Mouse (Mus musculus): Measurements from ENCODE around the gene Kctd12b. TPM values are rescaled to one million over a fixed set of nuclear protein-coding genes. Genes with fewer than 3 reads are reported as not detected.

The Kctd12b gene
- 1.0 and 1.4 TPM in 2 replicates for polyA plus RNA-seq (2012; rRNA removed)

DNA sequence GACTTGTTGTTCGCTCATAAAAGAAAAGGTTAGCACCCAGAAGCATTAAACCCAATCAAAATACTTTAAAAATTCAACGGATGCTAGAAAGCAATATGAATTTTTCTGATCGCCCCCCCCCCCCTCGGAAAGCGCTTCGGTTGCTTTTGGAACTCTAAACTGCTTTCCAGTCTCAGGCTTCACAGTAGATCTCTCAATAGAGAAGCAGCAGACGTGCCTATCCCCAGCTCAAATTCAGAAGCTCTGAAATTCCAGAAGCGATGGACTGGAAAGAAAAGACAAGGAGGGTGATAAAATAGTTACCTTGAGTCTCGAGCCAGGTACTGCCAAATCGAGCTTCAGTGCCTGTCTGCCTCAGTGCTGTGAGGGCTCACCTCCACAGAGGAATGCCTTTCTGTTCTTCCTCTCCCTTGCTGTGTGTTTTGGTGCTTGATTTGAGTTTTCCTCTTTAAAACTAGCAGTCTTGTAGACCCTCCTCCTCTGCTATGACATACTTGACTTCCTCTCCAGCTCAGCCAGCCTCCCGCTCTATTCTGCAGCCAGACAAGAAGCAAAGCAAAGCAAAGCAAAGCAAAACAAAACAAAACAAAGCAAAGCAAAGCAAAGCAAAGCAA, at the start of gene Kctd12b:
Kctd12b (minus strand) TSS at position 610 of the 614 bp plus-strand sequence.
- Histone ChIP-seq H3K4me3 (ENCODE audit: control insufficient read depth, insufficient read depth, low read length) (peak within 1 kb of the TSS; percentile 34; the same call in 1 of the 2 replicates), H3K4me1 (replicated peaks; ENCODE audit: control insufficient read depth, insufficient read depth, low read length) (no peaks in the 10 kb centered on the region; the same call in 1 of the 2 replicates), H3K27me3 (ENCODE audit: control insufficient read depth, insufficient read depth, low read length) (no peaks in the 10 kb centered on the region), H3K36me3 (ENCODE audit: control insufficient read depth, insufficient read depth, low read length) (no peaks in the 10 kb centered on the region), H3K27ac (ENCODE audit: control insufficient read depth, insufficient read depth, low read length) (peak within 1 kb of the TSS; percentile 45)
- 5% methylated on average over 11 of the region's 11 CpGs for WGBS
- DNase-seq: peak; percentile 3
- TF ChIP-seq POLR2A (IDR thresholded peaks at IDR 0.05; ENCODE audit: control insufficient read depth, extremely low read depth, insufficient read depth, low read length, poor library complexity) (no peak), CTCF (IDR thresholded peaks at IDR 0.05; ENCODE audit: borderline replicate concordance, control insufficient read depth, extremely low read depth, insufficient read depth, low read length, poor library complexity) (no peak)

- no peak for DNase-seq
- H3K27ac ChIP-seq (ENCODE audit: control insufficient read depth, insufficient read depth, low read length): no peak overlapping the region
- no peaks in the 10 kb centered on the region for H3K27me3 ChIP-seq (ENCODE audit: control insufficient read depth, insufficient read depth, low read length)
- TF ChIP-seq POLR2A (IDR thresholded peaks at IDR 0.05; ENCODE audit: control insufficient read depth, extremely low read depth, insufficient read depth, low read length, poor library complexity): no peak
- no peak for TF ChIP-seq CTCF (IDR thresholded peaks at IDR 0.05; ENCODE audit: borderline replicate concordance, control insufficient read depth, extremely low read depth, insufficient read depth, low read length, poor library complexity)
- H3K4me1 ChIP-seq (replicated peaks; ENCODE audit: control insufficient read depth, insufficient read depth, low read length): no peaks in the 10 kb centered on the region
- 99% methylated on average over 3 of the region's 3 CpGs for WGBS
- H3K4me3 ChIP-seq (ENCODE audit: control insufficient read depth, insufficient read depth, low read length): no peak overlapping the region
- no peaks in the 10 kb centered on the region for H3K36me3 ChIP-seq (ENCODE audit: control insufficient read depth, insufficient read depth, low read length)
Measured at GRCm38 (mm10) chrX:153742493-153742892, 46.3 kb upstream of the Kctd12b start.

DNA sequence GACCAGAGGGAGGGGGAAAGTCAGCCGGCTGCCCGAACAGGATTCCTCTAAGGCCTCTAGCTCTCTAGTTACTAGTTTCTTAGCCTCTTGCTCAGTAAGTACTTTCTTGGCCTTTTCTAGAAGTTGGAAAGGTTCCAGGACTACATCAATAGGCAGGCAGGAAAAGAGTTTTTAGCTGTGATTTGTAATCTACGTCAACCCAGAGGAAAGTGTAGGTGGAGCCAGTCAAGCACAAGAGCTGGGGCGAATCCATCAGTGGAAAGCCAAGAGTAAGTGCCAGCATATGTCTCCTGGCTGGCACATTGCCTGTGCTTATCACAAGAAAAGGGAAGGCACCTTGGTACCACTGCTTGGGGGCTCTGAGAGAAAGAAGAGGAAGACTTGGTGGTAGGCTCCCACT, 39.5 kb upstream of the Kctd12b start:
- no peak for DNase-seq
- no peaks in the 10 kb centered on the region for H3K36me3 ChIP-seq (ENCODE audit: control insufficient read depth, insufficient read depth, low read length)
- no peak overlapping the region for H3K27ac ChIP-seq (ENCODE audit: control insufficient read depth, insufficient read depth, low read length)
- H3K27me3 ChIP-seq (ENCODE audit: control insufficient read depth, insufficient read depth, low read length): no peaks in the 10 kb centered on the region
- WGBS: 90% methylated on average over 4 of the region's 4 CpGs
- TF ChIP-seq POLR2A (IDR thresholded peaks at IDR 0.05; ENCODE audit: control insufficient read depth, extremely low read depth, insufficient read depth, low read length, poor library complexity): no peak
- H3K4me3 ChIP-seq (ENCODE audit: control insufficient read depth, insufficient read depth, low read length): no peak overlapping the region
- no peaks in the 10 kb centered on the region for H3K4me1 ChIP-seq (replicated peaks; ENCODE audit: control insufficient read depth, insufficient read depth, low read length)

- no peaks in the 10 kb centered on the region for H3K27me3 ChIP-seq (ENCODE audit: control insufficient read depth, insufficient read depth, low read length)
- H3K4me3 ChIP-seq (ENCODE audit: control insufficient read depth, insufficient read depth, low read length): no peak overlapping the region
- WGBS: 82% methylated on average over 3 of the region's 3 CpGs
- DNase-seq: no peak
- no peak for TF ChIP-seq CTCF (IDR thresholded peaks at IDR 0.05; ENCODE audit: borderline replicate concordance, control insufficient read depth, extremely low read depth, insufficient read depth, low read length, poor library complexity)
- TF ChIP-seq POLR2A (IDR thresholded peaks at IDR 0.05; ENCODE audit: control insufficient read depth, extremely low read depth, insufficient read depth, low read length, poor library complexity): no peak
- H3K36me3 ChIP-seq (ENCODE audit: control insufficient read depth, insufficient read depth, low read length): no peaks in the 10 kb centered on the region
- no peaks in the 10 kb centered on the region for H3K4me1 ChIP-seq (replicated peaks; ENCODE audit: control insufficient read depth, insufficient read depth, low read length)
- H3K27ac ChIP-seq (ENCODE audit: control insufficient read depth, insufficient read depth, low read length): no peak overlapping the region
Measured at GRCm38 (mm10) chrX:153724400-153724799, 28.2 kb upstream of the Kctd12b start.

DNA sequence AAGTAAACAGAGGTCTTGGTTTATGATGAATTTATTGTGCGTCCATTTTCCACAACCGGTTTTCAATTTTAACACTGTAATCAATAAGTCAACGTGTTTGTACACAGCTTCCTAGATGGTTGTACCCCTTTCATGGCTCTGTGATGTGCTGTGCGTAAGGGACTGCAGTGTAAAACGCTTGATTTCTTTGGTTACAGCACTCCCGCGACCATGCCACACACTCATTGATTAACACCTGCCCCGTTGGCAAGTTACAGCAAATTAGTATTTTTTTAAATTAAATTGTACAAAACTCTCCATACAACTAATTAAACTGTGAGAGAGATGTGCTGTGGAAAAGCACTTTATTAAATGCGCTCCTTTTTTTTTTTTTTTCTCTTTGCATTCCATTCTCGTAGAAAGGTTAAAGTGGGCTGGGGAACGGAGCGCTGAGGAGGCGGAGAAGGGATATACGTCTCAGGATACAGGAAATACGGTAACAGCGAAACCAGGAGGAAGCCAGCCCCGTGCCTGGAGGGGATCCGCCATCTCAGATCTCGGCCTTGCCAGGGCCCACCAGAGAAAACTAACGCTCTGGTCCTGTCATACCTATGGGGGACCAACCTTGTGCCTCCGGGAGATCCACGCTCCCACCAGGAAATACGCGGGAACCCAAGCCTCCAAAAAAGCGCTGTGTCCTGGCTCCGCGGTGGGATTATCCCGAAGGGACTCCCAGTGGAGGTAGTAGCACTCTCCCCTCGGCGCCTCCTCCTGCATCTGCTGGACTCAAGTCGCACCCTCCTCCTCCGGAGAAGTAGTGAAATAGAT, 27.1 kb upstream of the Kctd12b start, which contains the start of gene Nbdy:
Nbdy (plus strand) TSS at position 481 of the 807 bp plus-strand sequence.
- Histone ChIP-seq H3K27ac (ENCODE audit: control insufficient read depth, insufficient read depth, low read length) (peak within 1 kb of the TSS; percentile 19; the same call in 1 of the 2 replicates), H3K36me3 (ENCODE audit: control insufficient read depth, insufficient read depth, low read length) (no peaks in the 10 kb centered on the region), H3K4me3 (ENCODE audit: control insufficient read depth, insufficient read depth, low read length) (peak within 1 kb of the TSS; percentile 100), H3K27me3 (ENCODE audit: control insufficient read depth, insufficient read depth, low read length) (no peaks in the 10 kb centered on the region), H3K4me1 (replicated peaks; ENCODE audit: control insufficient read depth, insufficient read depth, low read length) (no peaks in the 10 kb centered on the region)
- TF ChIP-seq CTCF (IDR thresholded peaks at IDR 0.05; ENCODE audit: borderline replicate concordance, control insufficient read depth, extremely low read depth, insufficient read depth, low read length, poor library complexity) (no peak), POLR2A (IDR thresholded peaks at IDR 0.05; ENCODE audit: control insufficient read depth, extremely low read depth, insufficient read depth, low read length, poor library complexity) (no peak)
- under 1% methylated on average over 30 of the region's 32 CpGs for whole genome bisulfite sequencing
- peak; percentile 40 for DNase-seq

- Histone ChIP-seq H3K27me3 (ENCODE audit: control insufficient read depth, insufficient read depth, low read length) (no peaks in the 10 kb centered on the region), H3K27ac (ENCODE audit: control insufficient read depth, insufficient read depth, low read length) (no peak overlapping the region), H3K4me1 (replicated peaks; ENCODE audit: control insufficient read depth, insufficient read depth, low read length) (no peaks in the 10 kb centered on the region), H3K36me3 (ENCODE audit: control insufficient read depth, insufficient read depth, low read length) (no peaks in the 10 kb centered on the region), H3K4me3 (ENCODE audit: control insufficient read depth, insufficient read depth, low read length) (no peak overlapping the region)
- DNase-seq: no peak
- no peak for TF ChIP-seq POLR2A (IDR thresholded peaks at IDR 0.05; ENCODE audit: control insufficient read depth, extremely low read depth, insufficient read depth, low read length, poor library complexity)
- no peak for TF ChIP-seq CTCF (IDR thresholded peaks at IDR 0.05; ENCODE audit: borderline replicate concordance, control insufficient read depth, extremely low read depth, insufficient read depth, low read length, poor library complexity)
- WGBS: 50% methylated on average over 4 of the region's 4 CpGs
Measured at GRCm38 (mm10) chrX:153719602-153720001, 23.4 kb upstream of the Kctd12b start.

Measured in thymus, adult 2 months (tissue).